Mouse (Mus musculus): ENCODE measurements at regions not wholly inside any gene's neighbourhood (a gene's known extent, or its start where the extent isn't known, plus 50 kb on each side); places are given as distances from the start of the nearest gene placed in this dataset.

GRCm38 (mm10) chr15:7459992-7460820, 62.0 kb upstream of the Egflam start:
- DNase-seq (ENCODE audit: low spot score in 2 of 2): peak; percentile 25 to 75

- DNase-seq (ENCODE audit: low spot score in 2 of 2): no peak
These were observed 64.4 kb upstream of the Egflam start for GRCm38 (mm10) chr15:7462549-7462948.

GRCm38 (mm10) chr15:7463444-7464350, 65.5 kb upstream of the Egflam start:
- no peak for DNase-seq (ENCODE audit: low spot score in 2 of 2)

GRCm38 (mm10) chr15:7480211-7480610, 82.0 kb upstream of the Egflam start:
- no peak for DNase-seq (ENCODE audit: low spot score in 2 of 2)

GRCm38 (mm10) chr15:7480792-7481210, 82.6 kb upstream of the Egflam start:
- no peak for DNase-seq (ENCODE audit: low spot score in 2 of 2)

GRCm38 (mm10) chr15:7483686-7484085, 85.5 kb upstream of the Egflam start:
- DNase-seq (ENCODE audit: low spot score in 2 of 2): no peak

- no peak for DNase-seq (ENCODE audit: low spot score in 2 of 2)
These were observed 92.9 kb upstream of the Egflam start for GRCm38 (mm10) chr15:7491091-7491490.

GRCm38 (mm10) chr15:7493126-7493669, 95.0 kb upstream of the Egflam start:
- no peak for DNase-seq (ENCODE audit: low spot score in 2 of 2)

GRCm38 (mm10) chr15:7497852-7498251, 99.7 kb upstream of the Egflam start:
- DNase-seq (ENCODE audit: low spot score in 2 of 2): no peak

GRCm38 (mm10) chr15:7508535-7508934, 110.3 kb upstream of the Egflam start:
- DNase-seq (ENCODE audit: low spot score in 2 of 2): no peak

- DNase-seq (ENCODE audit: low spot score in 2 of 2): no peak
These were observed 116.6 kb upstream of the Egflam start for GRCm38 (mm10) chr15:7514743-7515273.

- DNase-seq (ENCODE audit: low spot score in 2 of 2): no peak
These were observed 123.4 kb upstream of the Egflam start for GRCm38 (mm10) chr15:7521611-7522010.

GRCm38 (mm10) chr15:7522902-7523786, 124.9 kb upstream of the Egflam start:
- DNase-seq (ENCODE audit: low spot score in 2 of 2): no peak

GRCm38 (mm10) chr15:7530959-7531588, 132.9 kb upstream of the Egflam start:
- no peak for DNase-seq (ENCODE audit: low spot score in 2 of 2)

GRCm38 (mm10) chr15:7537858-7538257, 139.7 kb upstream of the Egflam start:
- DNase-seq (ENCODE audit: low spot score in 2 of 2): no peak

- no peak for DNase-seq (ENCODE audit: low spot score in 2 of 2)
These were observed 155.1 kb upstream of the Egflam start for GRCm38 (mm10) chr15:7553190-7553895.

GRCm38 (mm10) chr15:7554433-7554832, 156.2 kb upstream of the Egflam start:
- no peak for DNase-seq (ENCODE audit: low spot score in 2 of 2)

- no peak for DNase-seq (ENCODE audit: low spot score in 2 of 2)
These were observed 165.1 kb upstream of the Egflam start for GRCm38 (mm10) chr15:7563279-7563678.

- peak in 1 of 2 experiments; percentile 22 for DNase-seq (ENCODE audit: low spot score in 2 of 2)
These were observed 165.5 kb upstream of the Egflam start for GRCm38 (mm10) chr15:7563726-7564125.

GRCm38 (mm10) chr15:7572221-7572620, 174.0 kb upstream of the Egflam start:
- DNase-seq (ENCODE audit: low spot score in 2 of 2): no peak
